Mouse (Mus musculus): ENCODE data around the gene Gm21969.

DNA sequence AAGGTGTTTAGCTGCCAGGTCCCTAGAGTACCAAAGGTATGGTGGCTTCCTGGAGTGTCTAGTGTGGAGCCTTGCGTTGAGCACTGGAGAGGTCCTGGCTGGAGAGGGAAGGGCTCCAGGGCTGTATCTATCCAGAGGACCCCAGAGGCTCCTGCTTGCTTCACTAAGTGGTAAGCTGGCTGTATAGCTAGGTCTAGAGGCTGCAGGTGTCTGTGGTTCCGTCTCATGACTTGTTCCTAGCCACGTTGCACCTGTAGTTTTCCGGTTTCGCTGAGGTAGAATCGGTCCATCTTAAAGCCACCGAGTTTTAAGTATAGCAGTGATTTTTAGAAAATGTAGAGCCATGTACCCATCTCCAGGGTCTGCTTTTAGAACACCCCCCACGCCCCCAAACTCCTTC is 24.6 kb upstream of the Gm21969 start:
- TF ChIP-seq CTCF (conservative IDR thresholded peaks at IDR 0.05; ENCODE audit: insufficient read depth, insufficient read length, low read depth, low read length) (no peak), POLR2A (IDR thresholded peaks at IDR 0.05; ENCODE audit: low read depth, low read length) (no peak)

Data from kidney, adult 2 months (tissue).